Mouse (Mus musculus): ENCODE results near the gene Rprd1b. TPM values are rescaled to one million over a fixed set of nuclear protein-coding genes. Genes with fewer than 3 reads are reported as not detected.

The Rprd1b gene
- polyA plus RNA-seq, 1 experiment from 2014 or later, result 43.1 TPM

- WGBS (ENCODE audit: insufficient replicate concordance), result 82% methylated on average over 6 of the region's 6 CpGs
- Histone ChIP-seq H3K36me3 (ENCODE audit: control insufficient read depth, insufficient read depth, low read length) (no peaks in the 10 kb centered on the region), H3K9ac (ENCODE audit: low read depth, low read length) (no peak overlapping the region), H3K4me1 (ENCODE audit: control insufficient read depth, insufficient read depth, low read length) (peaks cover 18% of the 10 kb centered on the region), H3K4me3 (ENCODE audit: low read depth, low read length) (no peak overlapping the region), H3K4me2 (no peak overlapping the region), H3K9me3 (replicated peaks; ENCODE audit: control insufficient read depth, low read length) (no peaks in the 10 kb centered on the region), H3K27me3 (ENCODE audit: control insufficient read depth, insufficient read depth, low read length) (no peaks in the 10 kb centered on the region), H3K27ac (ENCODE audit: low read depth, low read length) (no peak overlapping the region)
- no peak for ATAC-seq (replicated peaks; ENCODE audit: insufficient number of reproducible peaks, low FRiP score, low TSS enrichment)
Measured at GRCm38 (mm10) chr2:158161761-158162160, 133.5 kb downstream of the Rprd1b start.

GRCm38 (mm10) chr2:158163034-158163433, 134.7 kb downstream of the Rprd1b start:
- no peak for ATAC-seq (replicated peaks; ENCODE audit: insufficient number of reproducible peaks, low FRiP score, low TSS enrichment)
- WGBS (ENCODE audit: insufficient replicate concordance), result 72% methylated on average over 6 of the region's 6 CpGs

GRCm38 (mm10) chr2:158165776-158166175, 137.5 kb downstream of the Rprd1b start:
- Histone ChIP-seq H3K4me1 (ENCODE audit: control insufficient read depth, insufficient read depth, low read length) (peaks cover 27% of the 10 kb centered on the region), H3K27me3 (ENCODE audit: control insufficient read depth, insufficient read depth, low read length) (no peaks in the 10 kb centered on the region), H3K4me2 (no peak overlapping the region), H3K27ac (ENCODE audit: low read depth, low read length) (no peak overlapping the region), H3K9me3 (replicated peaks; ENCODE audit: control insufficient read depth, low read length) (no peaks in the 10 kb centered on the region), H3K4me3 (ENCODE audit: low read depth, low read length) (no peak overlapping the region), H3K36me3 (ENCODE audit: control insufficient read depth, insufficient read depth, low read length) (no peaks in the 10 kb centered on the region), H3K9ac (ENCODE audit: low read depth, low read length) (no peak overlapping the region)
- WGBS (ENCODE audit: insufficient replicate concordance), result 84% methylated on average over 4 of the region's 4 CpGs
- no peak for ATAC-seq (replicated peaks; ENCODE audit: insufficient number of reproducible peaks, low FRiP score, low TSS enrichment)

More at GRCm38 (mm10) chr2:158163034-158163433, 134.7 kb downstream of the Rprd1b start:
- H3K4me1 ChIP-seq (ENCODE audit: control insufficient read depth, insufficient read depth, low read length), result peaks cover 25% of the 10 kb centered on the region
- no peak overlapping the region for H3K4me2 ChIP-seq
- H3K36me3 ChIP-seq (ENCODE audit: control insufficient read depth, insufficient read depth, low read length), result no peaks in the 10 kb centered on the region
- no peaks in the 10 kb centered on the region for H3K27me3 ChIP-seq (ENCODE audit: control insufficient read depth, insufficient read depth, low read length)
- H3K9ac ChIP-seq (ENCODE audit: low read depth, low read length), result no peak overlapping the region
- no peak overlapping the region for H3K4me3 ChIP-seq (ENCODE audit: low read depth, low read length)
- H3K27ac ChIP-seq (ENCODE audit: low read depth, low read length), result no peak overlapping the region
- H3K9me3 ChIP-seq (replicated peaks; ENCODE audit: control insufficient read depth, low read length), result no peaks in the 10 kb centered on the region

GRCm38 (mm10) chr2:158166628-158167027, 138.3 kb downstream of the Rprd1b start:
- Histone ChIP-seq H3K27ac (ENCODE audit: low read depth, low read length) (no peak overlapping the region), H3K9ac (ENCODE audit: low read depth, low read length) (no peak overlapping the region), H3K4me1 (ENCODE audit: control insufficient read depth, insufficient read depth, low read length) (peaks cover 27% of the 10 kb centered on the region), H3K36me3 (ENCODE audit: control insufficient read depth, insufficient read depth, low read length) (no peaks in the 10 kb centered on the region), H3K4me3 (ENCODE audit: low read depth, low read length) (no peak overlapping the region), H3K27me3 (ENCODE audit: control insufficient read depth, insufficient read depth, low read length) (no peaks in the 10 kb centered on the region), H3K9me3 (replicated peaks; ENCODE audit: control insufficient read depth, low read length) (no peaks in the 10 kb centered on the region), H3K4me2 (no peak overlapping the region)
- WGBS (ENCODE audit: insufficient replicate concordance), result 65% methylated on average over 7 of the region's 7 CpGs
- no peak for ATAC-seq (replicated peaks; ENCODE audit: insufficient number of reproducible peaks, low FRiP score, low TSS enrichment)

GRCm38 (mm10) chr2:158167496-158168205, 139.4 kb downstream of the Rprd1b start:
- H3K4me1 ChIP-seq (ENCODE audit: control insufficient read depth, insufficient read depth, low read length), result peaks cover 27% of the 10 kb centered on the region
- H3K27me3 ChIP-seq (ENCODE audit: control insufficient read depth, insufficient read depth, low read length), result no peaks in the 10 kb centered on the region
- ATAC-seq (replicated peaks; ENCODE audit: insufficient number of reproducible peaks, low FRiP score, low TSS enrichment), result no peak
- H3K36me3 ChIP-seq (ENCODE audit: control insufficient read depth, insufficient read depth, low read length), result no peaks in the 10 kb centered on the region
- 46% methylated on average over 9 of the region's 9 CpGs for WGBS (ENCODE audit: insufficient replicate concordance)
- H3K9me3 ChIP-seq (replicated peaks; ENCODE audit: control insufficient read depth, low read length), result no peaks in the 10 kb centered on the region
- no peak overlapping the region for H3K4me2 ChIP-seq
- H3K4me3 ChIP-seq (ENCODE audit: low read depth, low read length), result no peak overlapping the region
- no peak overlapping the region for H3K27ac ChIP-seq (ENCODE audit: low read depth, low read length)
- no peak overlapping the region for H3K9ac ChIP-seq (ENCODE audit: low read depth, low read length)

GRCm38 (mm10) chr2:158168741-158169211, 140.5 kb downstream of the Rprd1b start:
- Histone ChIP-seq H3K27ac (ENCODE audit: low read depth, low read length) (peak overlapping the region; percentile 68; the same call in 1 of the 2 replicates), H3K27me3 (ENCODE audit: control insufficient read depth, insufficient read depth, low read length) (no peaks in the 10 kb centered on the region), H3K36me3 (ENCODE audit: control insufficient read depth, insufficient read depth, low read length) (no peaks in the 10 kb centered on the region), H3K9ac (ENCODE audit: low read depth, low read length) (no peak overlapping the region), H3K9me3 (replicated peaks; ENCODE audit: control insufficient read depth, low read length) (no peaks in the 10 kb centered on the region), H3K4me2 (no peak overlapping the region), H3K4me3 (ENCODE audit: low read depth, low read length) (no peak overlapping the region), H3K4me1 (ENCODE audit: control insufficient read depth, insufficient read depth, low read length) (peaks cover 27% of the 10 kb centered on the region)
- 27% methylated on average over 8 of the region's 8 CpGs for WGBS (ENCODE audit: insufficient replicate concordance)
- ATAC-seq (replicated peaks; ENCODE audit: insufficient number of reproducible peaks, low FRiP score, low TSS enrichment), result peak; percentile 46

GRCm38 (mm10) chr2:158169351-158169750, 141.1 kb downstream of the Rprd1b start:
- H3K27me3 ChIP-seq (ENCODE audit: control insufficient read depth, insufficient read depth, low read length), result no peaks in the 10 kb centered on the region
- no peaks in the 10 kb centered on the region for H3K36me3 ChIP-seq (ENCODE audit: control insufficient read depth, insufficient read depth, low read length)
- peaks cover 28% of the 10 kb centered on the region for H3K4me1 ChIP-seq (ENCODE audit: control insufficient read depth, insufficient read depth, low read length)
- no peak for ATAC-seq (replicated peaks; ENCODE audit: insufficient number of reproducible peaks, low FRiP score, low TSS enrichment)
- H3K9ac ChIP-seq (ENCODE audit: low read depth, low read length), result no peak overlapping the region
- WGBS (ENCODE audit: insufficient replicate concordance), result 62% methylated on average over 6 of the region's 6 CpGs
- H3K4me3 ChIP-seq (ENCODE audit: low read depth, low read length), result no peak overlapping the region
- peak overlapping the region; percentile 15; the same call in 1 of the 2 replicates for H3K27ac ChIP-seq (ENCODE audit: low read depth, low read length)
- no peaks in the 10 kb centered on the region for H3K9me3 ChIP-seq (replicated peaks; ENCODE audit: control insufficient read depth, low read length)
- H3K4me2 ChIP-seq, result no peak overlapping the region

- Histone ChIP-seq H3K4me1 (ENCODE audit: control insufficient read depth, insufficient read depth, low read length) (peaks cover 29% of the 10 kb centered on the region), H3K27ac (ENCODE audit: low read depth, low read length) (no peak overlapping the region), H3K9ac (ENCODE audit: low read depth, low read length) (no peak overlapping the region), H3K27me3 (ENCODE audit: control insufficient read depth, insufficient read depth, low read length) (no peaks in the 10 kb centered on the region), H3K36me3 (ENCODE audit: control insufficient read depth, insufficient read depth, low read length) (no peaks in the 10 kb centered on the region), H3K4me3 (ENCODE audit: low read depth, low read length) (no peak overlapping the region), H3K9me3 (replicated peaks; ENCODE audit: control insufficient read depth, low read length) (no peaks in the 10 kb centered on the region), H3K4me2 (no peak overlapping the region)
- WGBS (ENCODE audit: insufficient replicate concordance), result 74% methylated on average over 7 of the region's 7 CpGs
- no peak for ATAC-seq (replicated peaks; ENCODE audit: insufficient number of reproducible peaks, low FRiP score, low TSS enrichment)
Measured at GRCm38 (mm10) chr2:158169771-158170170, 141.5 kb downstream of the Rprd1b start.

- no peak overlapping the region for H3K4me2 ChIP-seq
- no peaks in the 10 kb centered on the region for H3K27me3 ChIP-seq (ENCODE audit: control insufficient read depth, insufficient read depth, low read length)
- H3K27ac ChIP-seq (ENCODE audit: low read depth, low read length), result no peak overlapping the region
- no peak overlapping the region for H3K9ac ChIP-seq (ENCODE audit: low read depth, low read length)
- no peak overlapping the region for H3K4me3 ChIP-seq (ENCODE audit: low read depth, low read length)
- H3K4me1 ChIP-seq (ENCODE audit: control insufficient read depth, insufficient read depth, low read length), result peaks cover 35% of the 10 kb centered on the region
- H3K36me3 ChIP-seq (ENCODE audit: control insufficient read depth, insufficient read depth, low read length), result no peaks in the 10 kb centered on the region
- no peaks in the 10 kb centered on the region for H3K9me3 ChIP-seq (replicated peaks; ENCODE audit: control insufficient read depth, low read length)
- ATAC-seq (replicated peaks; ENCODE audit: insufficient number of reproducible peaks, low FRiP score, low TSS enrichment), result no peak
- WGBS (ENCODE audit: insufficient replicate concordance), result 70% methylated on average over 2 of the region's 2 CpGs
Measured at GRCm38 (mm10) chr2:158170394-158170793, 142.1 kb downstream of the Rprd1b start.

Measured in heart, embryonic 11.5 days (tissue).